Mouse (Mus musculus) limb, embryonic 11.5 days (tissue): ENCODE data around the gene Slc13a5. TPM values are rescaled to one million over a fixed set of nuclear protein-coding genes. Genes with fewer than 3 reads are reported as not detected.

Source experiments
- ATAC-seq: fragments of 200-750 bp; cut with Nextera tagmentation; 2 replicates; pipeline ENCODE4 v1.8.0; 2017; ENCODE audit warnings: low read depth; ENCODE audit not compliant: insufficient number of reproducible peaks, low FRiP score, low TSS enrichment
- DNase-seq: peaks from one replicate; pipeline ENCODE4 v3.0.0-alpha.2; 2015; ENCODE audit warnings: low spot score
- H3K27ac ChIP-seq: fragments of 300-500 bp; sonication (generic); replicated peaks from 2 replicates; pipeline ENCODE4 v1.5.1; 2014; ENCODE audit warnings: low read depth, mild to moderate bottlenecking, low read length
- H3K27me3 ChIP-seq: fragments of 300-500 bp; sonication (generic); 2 replicates; pipeline ENCODE4 v1.6.1; 2014; ENCODE audit warnings: mild to moderate bottlenecking, low read length, mixed read lengths; ENCODE audit not compliant: control insufficient read depth, insufficient read depth
- H3K36me3 ChIP-seq: fragments of 300-500 bp; sonication (generic); 2 replicates; pipeline ENCODE4 v1.6.1; 2014; ENCODE audit warnings: mild to moderate bottlenecking, low read length, moderate library complexity, mixed read lengths; ENCODE audit not compliant: control insufficient read depth, insufficient read depth
- H3K4me1 ChIP-seq: fragments of 300-500 bp; sonication (generic); 2 replicates; pipeline ENCODE4 v1.6.1; 2014; ENCODE audit warnings: low read length, mixed read lengths; ENCODE audit not compliant: control insufficient read depth, insufficient read depth
- H3K4me2 ChIP-seq: fragments of 300-500 bp; sonication (generic); 2 replicates; pipeline ENCODE4 v1.6.1; 2014; ENCODE audit warnings: low read depth, mild to moderate bottlenecking, moderate library complexity; ENCODE audit not compliant: severe bottlenecking
- H3K4me3 ChIP-seq: fragments of 300-500 bp; sonication (generic); 2 replicates; pipeline ENCODE4 v1.5.1; 2014; ENCODE audit warnings: low read depth, low read length
- H3K9ac ChIP-seq: fragments of 300-500 bp; sonication (generic); 2 replicates; pipeline ENCODE4 v1.6.1; 2014; ENCODE audit warnings: mild to moderate bottlenecking, low read length
- H3K9me3 ChIP-seq: fragments of 300-500 bp; sonication (generic); 2 replicates; pipeline ENCODE4 v1.6.1; 2016; ENCODE audit warnings: low read length; ENCODE audit not compliant: control insufficient read depth
- WGBS: fragments of 180-500 bp; shearing (Covaris S2); extraction: QIAGEN DNeasy Blood & Tissue Kit; methylation state at CpG from one replicate; pipeline ENCODE4 v1.1.7; 2014; 5-methylcytosine and 5-hydroxymethylcytosine counted together
- polyA plus RNA-seq: library from polyadenylated mRNA; unstranded; fragments of >200 nt; fragmentation: Nextera tagmentation; extraction: Ambion mirVana; gene quantifications from 2 replicates; pipeline ENCODE4 v1.2.1, GENCODE M21; 2014

The Slc13a5 gene
- polyA plus RNA-seq: 0.11 TPM in 1 of 2 replicates, not detected in the other

DNA sequence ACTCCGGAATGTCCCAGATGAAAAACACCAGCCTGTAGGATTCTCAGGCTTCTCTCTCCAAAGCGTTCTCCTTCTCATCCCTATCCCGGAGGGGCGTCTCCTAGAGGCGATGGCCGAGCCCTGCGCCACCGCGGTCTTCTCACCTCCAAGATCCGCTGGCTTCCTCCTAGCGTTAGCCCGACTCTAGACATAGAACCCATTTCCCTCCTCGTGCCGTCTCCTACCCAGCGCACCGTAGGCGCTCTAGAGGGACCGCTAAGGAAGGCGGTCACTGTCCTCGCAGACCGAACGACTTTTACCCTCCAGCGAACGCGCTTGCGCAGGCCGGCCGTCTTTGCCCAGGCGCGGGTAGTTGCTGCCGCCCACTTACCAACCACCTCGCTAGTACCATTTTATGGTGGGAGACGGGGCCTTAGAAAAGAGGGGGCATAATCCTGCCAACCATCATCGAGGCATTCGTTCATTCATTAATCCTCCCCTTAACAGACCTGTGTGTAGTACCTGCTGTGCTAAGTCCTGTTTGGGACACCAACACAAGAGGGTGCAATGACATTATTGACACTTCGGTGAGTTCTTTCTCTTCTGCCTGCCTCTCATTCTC, at the start of gene Slc13a5:
Gene Slc13a5 (minus strand): TSS at position 263 of the 601 bp plus-strand sequence.
- Histone ChIP-seq H3K36me3 (no peaks in the 10 kb centered on the region), H3K9ac (0 out of 2 replicates have a peak within 1 kb of the TSS, but pooled peaks have one; percentile 5), H3K9me3 (no peaks in the 10 kb centered on the region), H3K27me3 (peaks cover 37% of the 10 kb centered on the region), H3K27ac (no peak within 1 kb of the TSS), H3K4me2 (peak within 1 kb of the TSS; percentile 71), H3K4me3 (peak within 1 kb of the TSS; percentile 31), H3K4me1 (no peaks in the 10 kb centered on the region)
- DNase-seq: no peak
- 0 out of 2 replicates have a peak, but pooled peaks have one; percentile 13 for ATAC-seq
- WGBS: 3% methylated on average over 36 of the region's 36 CpGs

DNA sequence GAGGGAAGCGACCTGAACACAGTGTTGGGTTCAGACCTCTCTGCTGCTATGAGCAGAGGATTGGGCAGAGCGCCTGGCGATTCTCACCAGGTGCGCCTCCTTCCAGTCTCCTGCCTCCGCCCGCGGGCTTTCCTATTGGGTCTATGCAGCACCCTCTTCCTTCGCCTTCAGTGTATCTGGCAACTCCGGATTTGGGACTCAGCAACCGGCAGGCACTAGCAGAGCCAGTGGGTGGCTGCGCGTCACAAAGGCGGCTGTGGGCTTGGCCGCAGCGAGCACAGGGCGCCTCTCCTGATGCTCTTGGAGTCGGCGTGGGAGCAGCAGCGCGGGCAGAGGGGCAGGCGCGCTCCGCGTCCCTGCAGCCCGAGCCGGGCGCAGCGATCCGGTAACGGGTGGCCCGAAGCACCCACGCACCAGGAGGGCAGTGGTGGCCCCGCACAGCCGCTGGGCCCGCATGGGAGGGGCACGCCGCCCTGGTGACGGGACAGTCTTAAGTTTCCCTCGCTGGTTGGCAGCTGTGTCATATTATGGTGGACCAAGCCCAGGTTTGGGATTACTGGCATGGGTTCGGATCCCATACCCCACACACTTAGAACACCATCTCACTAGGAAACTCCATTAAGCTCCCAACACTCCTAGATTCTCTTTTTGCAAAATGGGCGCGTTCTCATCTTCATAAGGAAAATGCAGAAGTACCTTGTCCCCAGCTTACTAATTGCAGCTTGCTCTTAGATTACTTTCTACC, 47.3 kb upstream of the Slc13a5 start, which contains the start of gene Fbxo39:
Gene Fbxo39 (plus strand): TSS at position 294 of the 745 bp plus-strand sequence.
- peaks cover 20% of the 10 kb centered on the region for H3K27me3 ChIP-seq
- H3K4me2 ChIP-seq: peak within 1 kb of the TSS; percentile 42
- no peaks in the 10 kb centered on the region for H3K4me1 ChIP-seq
- H3K9ac ChIP-seq: peak within 1 kb of the TSS; percentile 27; the same call in 1 of the 2 replicates
- H3K36me3 ChIP-seq: no peaks in the 10 kb centered on the region
- H3K27ac ChIP-seq: no peak within 1 kb of the TSS
- H3K9me3 ChIP-seq: no peaks in the 10 kb centered on the region
- peak within 1 kb of the TSS; percentile 16; the same call in 1 of the 2 replicates for H3K4me3 ChIP-seq
- peak; percentile 29 for DNase-seq
- ATAC-seq: no peak
- 10% methylated on average over 41 of the region's 42 CpGs for WGBS

DNA sequence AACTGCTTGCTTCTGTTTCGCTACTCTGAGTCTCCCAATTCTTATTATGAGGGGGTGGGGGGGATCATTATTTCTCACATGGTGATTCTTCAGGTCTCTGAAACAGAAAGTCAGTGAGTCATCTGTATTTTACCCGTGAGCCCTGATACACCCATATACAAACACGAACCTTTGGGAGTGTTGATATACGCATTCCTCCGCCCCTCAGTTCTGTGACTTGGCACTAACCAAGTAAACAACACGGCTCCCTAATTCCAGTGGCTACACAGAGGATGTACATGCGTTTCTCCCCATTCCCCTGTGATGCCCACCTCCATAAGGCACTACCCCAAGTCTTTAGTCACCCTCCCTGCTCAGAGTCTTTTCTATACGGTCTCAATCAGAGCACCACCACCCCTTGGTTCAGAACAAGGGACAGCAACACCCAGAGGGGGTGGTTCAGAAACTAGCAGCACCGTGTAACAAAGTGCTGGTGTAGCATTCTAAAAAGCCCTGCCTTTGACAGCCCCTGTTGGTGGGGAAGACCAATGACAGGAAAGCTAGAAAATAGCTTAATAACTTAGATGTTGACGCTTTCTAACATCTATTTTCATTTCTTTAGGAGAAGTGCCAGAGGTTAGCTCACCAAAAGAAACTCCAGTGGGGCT, 44.5 kb upstream of the Slc13a5 start:
- no peak overlapping the region for H3K4me2 ChIP-seq
- H3K9me3 ChIP-seq: no peaks in the 10 kb centered on the region
- DNase-seq (no peak), ATAC-seq (no peak)
- H3K4me1 ChIP-seq: no peaks in the 10 kb centered on the region
- no peak overlapping the region for H3K27ac ChIP-seq
- peaks cover 20% of the 10 kb centered on the region for H3K27me3 ChIP-seq
- H3K4me3 ChIP-seq: no peak overlapping the region
- no peak overlapping the region for H3K9ac ChIP-seq
- 84% methylated on average over 10 of the region's 10 CpGs for WGBS
- H3K36me3 ChIP-seq: no peaks in the 10 kb centered on the region

- H3K9ac ChIP-seq: no peak overlapping the region
- no peak overlapping the region for H3K4me3 ChIP-seq
- no peaks in the 10 kb centered on the region for H3K9me3 ChIP-seq
- H3K4me1 ChIP-seq: no peaks in the 10 kb centered on the region
- H3K27ac ChIP-seq: no peak overlapping the region
- WGBS: 85% methylated on average over 4 of the region's 4 CpGs
- ATAC-seq (no peak), DNase-seq (no peak)
- no peak overlapping the region for H3K4me2 ChIP-seq
- H3K36me3 ChIP-seq: no peaks in the 10 kb centered on the region
- peaks cover 20% of the 10 kb centered on the region for H3K27me3 ChIP-seq
Observed at GRCm38 (mm10) chr11:72310491-72310890, 43.5 kb upstream of the Slc13a5 start.

DNA sequence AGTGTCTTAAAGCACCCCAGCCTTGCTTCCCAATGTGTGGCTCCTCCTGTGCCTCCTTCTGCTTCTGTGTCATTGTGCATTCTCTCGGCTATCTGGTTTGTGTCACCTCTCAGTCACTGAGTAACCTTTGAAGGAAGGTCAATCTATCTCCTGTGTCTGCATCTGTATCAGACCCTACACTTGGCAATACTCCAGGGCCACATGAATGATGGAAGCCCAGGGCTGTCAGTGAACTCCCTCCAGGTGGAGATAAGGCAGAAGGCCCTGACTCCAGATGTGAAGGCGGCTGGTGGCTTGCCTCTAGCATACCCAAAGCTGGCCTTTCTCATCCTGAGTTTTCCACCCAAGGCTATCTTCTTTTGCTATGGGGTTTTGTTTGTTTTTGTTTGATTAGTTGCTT, 42.0 kb upstream of the Slc13a5 start:
- WGBS: 54% methylated on average over 2 of the region's 2 CpGs
- Histone ChIP-seq H3K9me3 (no peaks in the 10 kb centered on the region), H3K27me3 (peaks cover 7% of the 10 kb centered on the region), H3K4me2 (no peak overlapping the region), H3K36me3 (no peaks in the 10 kb centered on the region), H3K4me1 (no peaks in the 10 kb centered on the region), H3K4me3 (no peak overlapping the region), H3K27ac (no peak overlapping the region), H3K9ac (no peak overlapping the region)
- no peak for ATAC-seq
- no peak for DNase-seq

GRCm38 (mm10) chr11:72307461-72307860, 40.4 kb upstream of the Slc13a5 start:
- 89% methylated on average over 5 of the region's 5 CpGs for WGBS
- Histone ChIP-seq H3K9ac (no peak overlapping the region), H3K4me3 (no peak overlapping the region), H3K9me3 (no peaks in the 10 kb centered on the region), H3K36me3 (no peaks in the 10 kb centered on the region), H3K4me1 (no peaks in the 10 kb centered on the region), H3K27me3 (no peaks in the 10 kb centered on the region), H3K27ac (no peak overlapping the region), H3K4me2 (no peak overlapping the region)
- ATAC-seq (no peak), DNase-seq (no peak)

GRCm38 (mm10) chr11:72302230-72302629, 35.2 kb upstream of the Slc13a5 start:
- no peaks in the 10 kb centered on the region for H3K9me3 ChIP-seq
- no peaks in the 10 kb centered on the region for H3K27me3 ChIP-seq
- no peak overlapping the region for H3K4me2 ChIP-seq
- no peaks in the 10 kb centered on the region for H3K36me3 ChIP-seq
- WGBS: 87% methylated on average over 7 of the region's 7 CpGs
- DNase-seq (no peak), ATAC-seq (no peak)
- H3K9ac ChIP-seq: no peak overlapping the region
- H3K4me3 ChIP-seq: no peak overlapping the region
- H3K27ac ChIP-seq: no peak overlapping the region
- no peaks in the 10 kb centered on the region for H3K4me1 ChIP-seq

- WGBS: 51% methylated on average over 6 of the region's 6 CpGs
- H3K36me3 ChIP-seq: no peaks in the 10 kb centered on the region
- no peak within 1 kb of the TSS for H3K4me2 ChIP-seq
- H3K9ac ChIP-seq: no peak within 1 kb of the TSS
- H3K4me3 ChIP-seq: no peak within 1 kb of the TSS
- H3K27ac ChIP-seq: no peak within 1 kb of the TSS
- no peaks in the 10 kb centered on the region for H3K9me3 ChIP-seq
- DNase-seq (no peak), ATAC-seq (no peak)
- no peaks in the 10 kb centered on the region for H3K4me1 ChIP-seq
- no peaks in the 10 kb centered on the region for H3K27me3 ChIP-seq
Observed at GRCm38 (mm10) chr11:72301334-72301733, 34.3 kb upstream of the Slc13a5 start, which contains the start of gene Xaf1. Xaf1 (plus strand) TSS chr11:72301629.
